Mouse (Mus musculus) midbrain, embryonic 14.5 days (tissue): ENCODE results near the gene Upk1a. TPM values are rescaled to one million over a fixed set of nuclear protein-coding genes. Genes with fewer than 3 reads are reported as not detected.

ENCODE experiments used
- ATAC-seq: fragments of 200-750 bp; cut with Nextera tagmentation; 2 replicates; pipeline ENCODE4 v1.8.0; 2017; ENCODE audit warnings: moderate number of reproducible peaks, moderate library complexity; ENCODE audit not compliant: low FRiP score, low TSS enrichment
- DNase-seq: peaks from one replicate; pipeline ENCODE4 v3.0.0-alpha.2; 2015
- H3K27ac ChIP-seq: fragments of 300-500 bp; sonication (generic); replicated peaks from 2 replicates; pipeline ENCODE4 v1.5.1; 2014; ENCODE audit warnings: mild to moderate bottlenecking, low read depth, low read length, moderate library complexity
- H3K27me3 ChIP-seq: fragments of 300-500 bp; sonication (generic); 2 replicates; pipeline ENCODE4 v1.6.1; 2014; ENCODE audit warnings: low read length, control low read depth, mixed read lengths; ENCODE audit not compliant: control insufficient read depth, insufficient read depth
- H3K36me3 ChIP-seq: fragments of 300-500 bp; sonication (generic); 2 replicates; pipeline ENCODE4 v1.6.1; 2014; ENCODE audit warnings: low read length, control low read depth; ENCODE audit not compliant: control insufficient read depth, insufficient read depth
- H3K4me1 ChIP-seq: fragments of 300-500 bp; sonication (generic); 2 replicates; pipeline ENCODE4 v1.6.1; 2014; ENCODE audit warnings: mild to moderate bottlenecking, antibody characterized with exemption, low read length, control low read depth; ENCODE audit not compliant: control insufficient read depth, insufficient read depth
- H3K4me2 ChIP-seq: fragments of 300-500 bp; sonication (generic); 2 replicates; pipeline ENCODE4 v1.6.1; 2014; ENCODE audit warnings: mild to moderate bottlenecking, low read length, moderate library complexity
- H3K4me3 ChIP-seq: fragments of 300-500 bp; sonication (generic); replicated peaks from 2 replicates; pipeline ENCODE4 v1.5.1; 2014; ENCODE audit warnings: low read depth, low read length
- H3K9ac ChIP-seq: fragments of 300-500 bp; sonication (generic); replicated peaks from 2 replicates; pipeline ENCODE4 v1.6.1; 2014; ENCODE audit warnings: mild to moderate bottlenecking, low read length, moderate library complexity
- H3K9me3 ChIP-seq: fragments of 300-500 bp; sonication (generic); 2 replicates; pipeline ENCODE4 v1.6.1; 2016; ENCODE audit warnings: low read length, control low read depth, mixed read lengths; ENCODE audit not compliant: control insufficient read depth
- WGBS: fragments of 180-500 bp; shearing (Covaris S2); extraction: QIAGEN DNeasy Blood & Tissue Kit; methylation state at CpG from one replicate; pipeline ENCODE4 v1.1.7; 2014; 5-methylcytosine and 5-hydroxymethylcytosine counted together
- polyA plus RNA-seq: library from polyadenylated mRNA; unstranded; fragments of >200 nt; fragmentation: Nextera tagmentation; extraction: Ambion mirVana; gene quantifications from 2 replicates; pipeline ENCODE4 v1.2.1, GENCODE M21; 2014

Gene Upk1a
- polyA plus RNA-seq, 1 experiment from 2014 or later, result 0.20 TPM

DNA sequence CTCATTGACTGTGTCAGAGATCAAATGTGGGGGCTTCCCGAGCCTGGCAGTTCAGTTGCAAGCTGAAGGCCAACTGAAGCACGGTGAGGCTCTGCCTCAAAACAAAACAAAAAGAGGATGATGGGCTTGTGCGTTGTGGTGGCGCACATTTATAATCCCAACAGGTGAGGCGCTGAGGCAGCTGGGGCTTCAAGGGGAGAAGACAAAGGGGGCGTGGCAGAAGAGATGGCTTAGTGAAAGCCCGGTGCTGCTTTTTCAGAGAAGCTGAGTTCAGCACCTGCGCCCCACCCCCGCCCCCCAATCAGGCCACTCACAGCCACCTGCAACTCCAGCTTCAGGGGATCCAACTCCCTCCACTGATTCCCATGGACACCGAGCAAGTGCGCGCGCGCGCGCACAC lies 4.2 kb downstream of the Upk1a start:
- Histone ChIP-seq H3K9ac (no peak overlapping the region), H3K9me3 (no peaks in the 10 kb centered on the region), H3K4me1 (no peaks in the 10 kb centered on the region), H3K27me3 (no peaks in the 10 kb centered on the region), H3K4me3 (no peak overlapping the region), H3K27ac (no peak overlapping the region), H3K4me2 (no peak overlapping the region), H3K36me3 (no peaks in the 10 kb centered on the region)
- no peak for ATAC-seq
- DNase-seq, result no peak
- WGBS, result 50% methylated on average over 16 of the region's 16 CpGs

DNA sequence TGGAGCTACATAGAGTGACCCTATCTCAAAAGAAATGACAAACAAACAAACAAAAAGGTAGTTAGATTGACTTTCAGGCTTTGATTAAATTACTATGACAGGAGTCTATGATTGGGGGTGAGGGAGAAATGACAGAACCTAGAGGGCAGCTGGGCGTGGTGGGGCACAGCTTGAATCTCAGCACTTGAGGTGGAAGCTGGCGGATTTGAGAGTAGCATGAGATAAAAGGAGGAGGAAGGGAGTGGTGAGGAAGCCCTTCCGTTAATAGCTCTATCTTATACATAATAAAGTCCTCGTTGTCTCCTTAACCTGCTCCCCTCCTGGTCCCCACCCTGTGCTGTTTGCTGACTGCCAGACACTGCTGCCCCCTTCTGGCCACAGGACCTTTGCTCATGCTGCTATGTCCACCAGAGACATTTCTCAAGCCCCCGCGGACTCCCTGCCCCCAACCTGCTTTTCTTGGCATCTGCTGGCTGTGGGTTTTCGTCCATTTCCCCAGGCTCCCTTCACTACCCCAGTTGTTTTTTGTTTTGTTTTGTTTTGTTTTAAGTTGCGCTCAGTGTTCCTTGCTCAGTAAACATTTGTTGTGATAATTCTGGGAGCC lies 4.8 kb downstream of the Upk1a start:
- no peak; the same call in 1 of the 2 replicates for ATAC-seq
- Histone ChIP-seq H3K9me3 (no peaks in the 10 kb centered on the region), H3K36me3 (no peaks in the 10 kb centered on the region), H3K4me2 (no peak overlapping the region), H3K27ac (no peak overlapping the region), H3K9ac (no peak overlapping the region), H3K4me1 (no peaks in the 10 kb centered on the region), H3K4me3 (no peak overlapping the region), H3K27me3 (no peaks in the 10 kb centered on the region)
- 28% methylated on average over 8 of the region's 8 CpGs for WGBS
- peak; percentile 63 for DNase-seq

DNA sequence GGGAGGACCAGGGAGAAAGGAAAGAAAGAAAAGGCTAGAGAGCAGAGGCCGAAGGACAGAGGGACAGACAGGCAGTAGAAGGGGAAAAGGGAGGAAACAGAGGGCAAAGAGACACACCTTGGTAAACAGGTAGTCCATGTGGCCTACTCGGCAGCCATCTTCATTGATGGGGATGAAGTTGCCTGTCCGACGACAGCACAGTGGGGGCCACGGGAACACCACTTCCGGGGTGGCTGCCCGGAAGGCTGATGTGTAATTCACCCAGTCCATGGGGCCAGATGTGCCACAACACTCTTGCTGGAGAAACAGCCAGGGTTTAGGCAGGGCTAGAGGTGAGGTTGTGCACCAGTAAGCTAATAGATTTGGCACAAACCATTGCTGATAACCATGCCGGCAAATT lies 7.7 kb downstream of the Upk1a start:
- ATAC-seq (no peak), DNase-seq (no peak)
- Histone ChIP-seq H3K27ac (no peak overlapping the region), H3K9me3 (no peaks in the 10 kb centered on the region), H3K4me2 (no peak overlapping the region), H3K27me3 (no peaks in the 10 kb centered on the region), H3K9ac (no peak overlapping the region), H3K36me3 (no peaks in the 10 kb centered on the region), H3K4me3 (no peak overlapping the region), H3K4me1 (no peaks in the 10 kb centered on the region)
- WGBS, result 87% methylated on average over 8 of the region's 8 CpGs

DNA sequence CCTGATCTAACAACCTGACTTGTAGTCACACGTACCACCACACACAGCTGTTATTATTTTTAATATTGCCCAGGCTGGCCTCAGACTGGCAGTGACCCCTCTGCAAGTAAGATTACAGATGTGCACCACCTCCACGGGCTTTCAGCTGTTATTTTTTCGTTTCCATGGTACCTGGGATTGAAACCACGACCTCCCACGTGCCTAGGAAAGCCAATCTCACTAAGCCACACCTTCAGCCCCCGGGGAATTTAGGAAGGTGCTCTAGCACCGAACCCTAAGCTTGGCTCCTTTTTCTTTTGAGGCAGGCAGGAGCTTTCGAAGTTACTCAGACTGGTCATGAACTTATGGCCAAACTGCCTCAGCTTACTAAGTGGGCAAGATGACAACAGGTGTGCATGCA lies 8.2 kb downstream of the Upk1a start:
- H3K4me3 ChIP-seq, result no peak overlapping the region
- no peak for ATAC-seq
- H3K27ac ChIP-seq, result no peak overlapping the region
- 64% methylated on average over 8 of the region's 8 CpGs for WGBS
- no peak for DNase-seq
- H3K27me3 ChIP-seq, result no peaks in the 10 kb centered on the region
- H3K4me1 ChIP-seq, result 0 out of 2 replicates have a peak, but pooled peaks cover 3% of the 10 kb centered on the region
- no peak overlapping the region for H3K4me2 ChIP-seq
- H3K9me3 ChIP-seq, result no peaks in the 10 kb centered on the region
- no peak overlapping the region for H3K9ac ChIP-seq
- H3K36me3 ChIP-seq, result no peaks in the 10 kb centered on the region

DNA sequence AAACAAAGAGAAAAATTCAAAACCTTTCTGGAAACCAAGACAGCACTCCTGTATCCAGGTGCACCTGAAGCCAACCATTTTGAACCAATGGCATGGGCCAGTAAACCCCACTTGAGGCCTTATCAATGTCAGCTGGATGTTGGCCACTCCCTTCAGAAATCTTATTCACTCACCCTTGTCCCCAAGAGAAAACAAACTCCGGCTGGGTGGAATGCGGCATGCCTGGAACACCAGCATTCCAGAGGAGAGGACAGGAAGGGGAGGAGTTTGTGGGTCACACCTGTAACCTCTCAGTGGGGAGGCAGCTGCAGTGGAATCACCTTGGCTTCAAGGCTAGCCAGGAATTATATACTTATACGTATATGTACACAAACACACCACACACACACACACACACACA lies 10.1 kb downstream of the Upk1a start:
- 0 out of 2 replicates have a peak, but pooled peaks cover 3% of the 10 kb centered on the region for H3K4me1 ChIP-seq
- H3K27me3 ChIP-seq, result no peaks in the 10 kb centered on the region
- DNase-seq, result no peak
- no peak overlapping the region for H3K27ac ChIP-seq
- H3K9ac ChIP-seq, result no peak overlapping the region
- ATAC-seq, result no peak
- H3K9me3 ChIP-seq, result no peaks in the 10 kb centered on the region
- H3K4me2 ChIP-seq, result no peak overlapping the region
- H3K4me3 ChIP-seq, result no peak overlapping the region
- 66% methylated on average over 3 of the region's 3 CpGs for WGBS
- no peaks in the 10 kb centered on the region for H3K36me3 ChIP-seq

DNA sequence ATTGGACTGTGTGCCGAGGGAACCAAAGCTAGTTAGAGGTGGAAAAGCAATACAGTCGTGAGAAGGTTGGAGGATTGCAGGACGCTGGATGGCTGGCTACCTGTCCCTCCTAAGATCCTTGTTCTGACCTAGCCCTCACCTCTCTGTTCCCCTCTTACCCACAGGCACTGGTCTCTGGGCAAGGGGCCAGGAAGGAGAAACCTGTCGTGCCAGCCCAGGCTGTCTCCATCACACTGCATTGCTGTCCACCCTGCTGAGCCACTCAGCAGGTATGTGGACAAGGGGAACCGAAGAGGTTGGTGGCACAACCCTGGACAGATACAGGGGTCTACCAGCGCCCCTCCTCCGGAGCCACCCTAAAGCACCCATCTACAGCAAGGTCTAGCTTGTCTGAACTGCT lies 12.0 kb downstream of the Upk1a start:
- H3K4me1 ChIP-seq, result 0 out of 2 replicates have a peak, but pooled peaks cover 3% of the 10 kb centered on the region
- 79% methylated on average over 7 of the region's 7 CpGs for WGBS
- H3K4me2 ChIP-seq, result no peak overlapping the region; the same call in 1 of the 2 replicates
- H3K9ac ChIP-seq, result no peak overlapping the region
- DNase-seq (no peak), ATAC-seq (no peak)
- no peaks in the 10 kb centered on the region for H3K27me3 ChIP-seq
- H3K4me3 ChIP-seq, result no peak overlapping the region
- H3K9me3 ChIP-seq, result no peaks in the 10 kb centered on the region
- no peaks in the 10 kb centered on the region for H3K36me3 ChIP-seq
- no peak overlapping the region for H3K27ac ChIP-seq

DNA sequence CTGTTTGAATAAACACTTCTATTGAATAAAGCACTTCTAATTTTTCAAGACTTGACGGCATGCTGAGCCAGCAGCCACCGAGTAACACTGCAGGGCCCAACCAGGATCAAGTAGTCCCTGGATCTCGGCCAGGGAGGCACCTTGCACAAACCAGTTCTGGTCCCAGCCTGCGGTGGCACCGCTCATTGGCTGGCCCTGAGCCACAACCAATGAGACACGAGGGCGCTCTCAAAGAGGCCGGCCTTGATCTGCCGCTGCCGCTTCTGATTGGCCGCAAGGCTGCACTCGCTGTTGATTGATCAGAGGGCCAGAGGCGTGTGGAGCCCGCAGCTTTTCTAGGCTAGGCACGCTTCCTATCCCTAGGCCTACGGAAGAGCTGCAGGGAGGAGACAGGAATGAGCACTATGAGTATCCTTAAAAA lies 12.7 kb downstream of the Upk1a start:
- ATAC-seq (peak; percentile 97), DNase-seq (peak; percentile 96)
- H3K27me3 ChIP-seq, result no peaks in the 10 kb centered on the region
- H3K36me3 ChIP-seq, result no peaks in the 10 kb centered on the region
- peak overlapping the region; percentile 42 for H3K4me2 ChIP-seq
- H3K4me3 ChIP-seq, result no peak overlapping the region
- H3K9ac ChIP-seq, result no peak overlapping the region
- H3K4me1 ChIP-seq, result 0 out of 2 replicates have a peak, but pooled peaks cover 3% of the 10 kb centered on the region
- H3K9me3 ChIP-seq, result no peaks in the 10 kb centered on the region
- WGBS, result under 1% methylated on average over 16 of the region's 16 CpGs
- H3K27ac ChIP-seq, result no peak overlapping the region

DNA sequence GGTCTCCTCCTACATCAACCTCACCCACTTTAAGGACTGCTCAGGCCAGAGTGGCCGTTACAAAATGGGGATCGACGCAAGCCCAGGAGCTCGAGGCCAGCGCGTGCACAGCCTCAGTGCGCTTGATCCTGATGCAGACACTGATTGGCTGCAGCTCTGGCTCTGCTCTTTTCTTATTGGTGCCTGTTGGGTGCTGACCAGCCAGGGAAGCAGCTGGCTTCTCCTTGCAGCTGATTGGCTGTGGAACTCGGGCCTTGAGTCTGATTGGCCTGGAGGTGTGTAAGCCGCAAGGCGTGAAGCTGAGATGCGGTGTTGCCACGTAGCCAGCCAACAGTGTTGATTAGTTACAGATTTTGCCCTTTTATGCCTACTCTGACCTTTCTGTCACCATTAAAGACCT lies 13.9 kb downstream of the Upk1a start, which contains the start of gene Zbtb32:
Gene Zbtb32, minus strand, starts transcription at position 124 of the 400 bp plus-strand sequence.
- WGBS, result 93% methylated on average over 12 of the region's 12 CpGs
- Histone ChIP-seq H3K36me3 (no peaks in the 10 kb centered on the region), H3K4me3 (no peak within 1 kb of the TSS), H3K9ac (no peak within 1 kb of the TSS), H3K27ac (no peak within 1 kb of the TSS), H3K4me2 (peak within 1 kb of the TSS; percentile 42), H3K9me3 (no peaks in the 10 kb centered on the region), H3K4me1 (0 out of 2 replicates have a peak, but pooled peaks cover 3% of the 10 kb centered on the region), H3K27me3 (no peaks in the 10 kb centered on the region)
- no peak for ATAC-seq
- no peak for DNase-seq

DNA sequence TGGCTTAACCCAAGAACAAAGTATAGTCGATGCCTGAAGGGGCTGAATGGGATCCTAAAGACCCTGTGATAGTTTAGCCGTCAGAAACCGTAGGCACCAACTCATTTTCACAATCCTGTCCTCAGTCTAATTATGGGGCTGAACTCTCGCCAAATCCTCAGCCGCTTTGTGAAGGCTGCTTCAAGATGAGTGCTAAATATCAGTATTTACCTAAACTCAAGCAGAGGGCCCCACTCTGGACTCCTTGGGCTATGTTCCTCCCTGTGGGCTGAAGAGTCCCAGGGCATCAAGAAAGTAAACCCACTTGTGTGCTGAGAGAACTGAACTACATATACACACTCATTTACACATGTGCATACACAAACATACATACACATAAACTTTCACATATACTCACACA lies 15.8 kb downstream of the Upk1a start:
- no peaks in the 10 kb centered on the region for H3K9me3 ChIP-seq
- no peak overlapping the region for H3K4me2 ChIP-seq
- no peak overlapping the region for H3K4me3 ChIP-seq
- 0 out of 2 replicates have a peak, but pooled peaks cover 3% of the 10 kb centered on the region for H3K4me1 ChIP-seq
- WGBS, result 80% methylated on average over 5 of the region's 5 CpGs
- ATAC-seq (no peak), DNase-seq (no peak)
- H3K27me3 ChIP-seq, result no peaks in the 10 kb centered on the region
- H3K36me3 ChIP-seq, result no peaks in the 10 kb centered on the region
- H3K27ac ChIP-seq, result no peak overlapping the region
- H3K9ac ChIP-seq, result no peak overlapping the region
